Mouse (Mus musculus) neural tube, embryonic 13.5 days (tissue): ENCODE measurements around the gene Capn12. TPM values are rescaled to one million over a fixed set of nuclear protein-coding genes. Genes with fewer than 3 reads are reported as not detected.
A peak's percentile ranks its signal among the peaks of the same experiment; 100 is the strongest.

Experiments
- ATAC-seq: fragments of 200-750 bp; cut with Nextera tagmentation; 2 replicates; pipeline ENCODE4 v1.8.0; 2017; ENCODE audit warnings: low read depth, mild to moderate bottlenecking, moderate TSS enrichment, moderate library complexity
- H3K27ac ChIP-seq: fragments of 300-500 bp; sonication (generic); replicated peaks from 2 replicates; pipeline ENCODE4 v1.5.1; 2015; ENCODE audit warnings: moderate library complexity, mild to moderate bottlenecking, inconsistent platforms
- H3K27me3 ChIP-seq: fragments of 300-500 bp; sonication (generic); 2 replicates; pipeline ENCODE4 v1.6.1; 2015; ENCODE audit warnings: mild to moderate bottlenecking, inconsistent platforms
- H3K36me3 ChIP-seq: fragments of 300-500 bp; sonication (generic); 2 replicates; pipeline ENCODE4 v1.6.1; 2015; ENCODE audit warnings: mild to moderate bottlenecking, inconsistent platforms
- H3K4me1 ChIP-seq: fragments of 300-500 bp; sonication (generic); replicated peaks from 2 replicates; pipeline ENCODE4 v1.6.1; 2015; ENCODE audit warnings: inconsistent platforms
- H3K4me2 ChIP-seq: fragments of 300-500 bp; sonication (generic); 2 replicates; pipeline ENCODE4 v1.6.1; 2015; ENCODE audit warnings: inconsistent platforms, mild to moderate bottlenecking, moderate library complexity
- H3K4me3 ChIP-seq: fragments of 300-500 bp; sonication (generic); 2 replicates; pipeline ENCODE4 v1.5.1; 2015; ENCODE audit warnings: mild to moderate bottlenecking, inconsistent platforms
- H3K9ac ChIP-seq: fragments of 300-500 bp; sonication (generic); 2 replicates; pipeline ENCODE4 v1.6.1; 2015; ENCODE audit warnings: moderate library complexity, mild to moderate bottlenecking, inconsistent platforms
- H3K9me3 ChIP-seq: fragments of 300-500 bp; sonication (generic); 2 replicates; pipeline ENCODE4 v1.6.1; 2016; ENCODE audit warnings: inconsistent platforms
- WGBS: fragments of 180-500 bp; shearing (Covaris S2); methylation state at CpG from one replicate; pipeline ENCODE4 v1.1.7; 2015; 5-methylcytosine and 5-hydroxymethylcytosine counted together
- polyA plus RNA-seq: library from polyadenylated mRNA; unstranded; fragments of >200 nt; fragmentation: Nextera tagmentation; extraction: Ambion mirVana; gene quantifications from 2 replicates; pipeline ENCODE4 v1.2.1, GENCODE M21; 2015

The Capn12 gene
- polyA plus RNA-seq, 1 experiment from 2014 or later, result 0.29 TPM

DNA sequence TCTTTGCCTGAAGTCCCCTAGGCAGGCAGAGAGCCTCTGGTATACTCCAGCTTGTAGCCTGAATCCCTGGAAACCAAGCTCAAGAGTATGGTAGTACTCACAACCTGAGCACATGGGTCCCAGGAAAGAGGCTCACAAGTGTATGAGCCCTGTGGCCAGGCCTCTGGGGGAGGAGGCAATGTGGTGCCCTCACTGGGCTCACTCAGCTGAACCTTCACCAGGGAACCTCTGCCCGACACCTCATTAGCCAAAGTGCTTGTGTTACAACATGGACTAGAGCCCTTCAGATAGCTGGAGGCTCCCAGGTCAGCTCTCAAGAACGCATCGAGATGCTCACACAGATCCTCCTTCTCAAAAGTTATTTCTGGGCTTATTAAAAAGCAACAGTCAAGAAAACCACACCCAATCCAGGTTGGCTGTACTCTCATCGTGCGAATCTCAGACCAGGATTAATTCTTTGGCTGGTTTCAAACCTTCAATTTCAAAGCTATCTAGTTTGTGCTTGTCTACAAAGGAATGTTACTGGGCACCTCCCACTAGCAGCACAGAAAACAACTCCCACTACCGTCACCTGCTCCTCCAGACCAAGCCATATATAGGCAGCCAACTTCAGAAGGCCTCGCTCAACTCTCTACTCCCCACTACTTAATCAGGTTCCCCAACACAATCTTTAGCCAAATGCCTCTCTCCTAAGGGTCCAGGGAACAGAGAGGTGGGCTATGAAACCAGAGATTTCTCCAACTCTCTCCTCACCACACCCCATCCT is 58.4 kb downstream of the Capn12 start:
- ATAC-seq, result no peak
- WGBS, result 87% methylated on average over 7 of the region's 7 CpGs
- Histone ChIP-seq H3K9me3 (no peaks in the 10 kb centered on the region), H3K27ac (0 out of 2 replicates have a peak overlapping the region, but pooled peaks have one; percentile 52), H3K4me3 (no peak overlapping the region), H3K4me1 (peaks cover 46% of the 10 kb centered on the region), H3K9ac (no peak overlapping the region), H3K27me3 (no peaks in the 10 kb centered on the region), H3K4me2 (no peak overlapping the region), H3K36me3 (no peaks in the 10 kb centered on the region)

GRCm38 (mm10) chr7:28941129-28941528 is 59.9 kb downstream of the Capn12 start:
- H3K27ac ChIP-seq, result peak overlapping the region; percentile 74
- 80% methylated on average over 4 of the region's 4 CpGs for WGBS
- H3K27me3 ChIP-seq, result no peaks in the 10 kb centered on the region
- no peak for ATAC-seq
- H3K4me2 ChIP-seq, result no peak overlapping the region
- H3K9me3 ChIP-seq, result no peaks in the 10 kb centered on the region
- peaks cover 57% of the 10 kb centered on the region for H3K4me1 ChIP-seq
- no peaks in the 10 kb centered on the region for H3K36me3 ChIP-seq
- no peak overlapping the region for H3K4me3 ChIP-seq
- H3K9ac ChIP-seq, result no peak overlapping the region

GRCm38 (mm10) chr7:28941542-28941941 is 60.3 kb downstream of the Capn12 start:
- Histone ChIP-seq H3K4me2 (no peak overlapping the region), H3K27ac (peak overlapping the region; percentile 74), H3K9me3 (no peaks in the 10 kb centered on the region), H3K9ac (no peak overlapping the region), H3K36me3 (no peaks in the 10 kb centered on the region), H3K4me1 (peaks cover 57% of the 10 kb centered on the region), H3K27me3 (no peaks in the 10 kb centered on the region), H3K4me3 (no peak overlapping the region)
- 79% methylated on average over 4 of the region's 4 CpGs for WGBS
- ATAC-seq, result no peak

Other genes starting within 250 kb of the Capn12 start
- 4.8 and 6.5 TPM in 2 replicates for gene Fbxo27, start 188.6 kb upstream of the Capn12 start, polyA plus RNA-seq
- gene Fbxo17, start 164.6 kb upstream of the Capn12 start, polyA plus RNA-seq, result 6.3 and 7.1 TPM in 2 replicates
- gene Mrps12, start 139.6 kb upstream of the Capn12 start, polyA plus RNA-seq, result 115 and 122 TPM in 2 replicates
- gene Sars2, start 139.4 kb upstream of the Capn12 start, polyA plus RNA-seq, result 23.0 and 24.6 TPM in 2 replicates
- 7.3 and 8.7 TPM in 2 replicates for gene Ccer2, start 125.2 kb upstream of the Capn12 start, polyA plus RNA-seq
- gene Sirt2, start 114.7 kb upstream of the Capn12 start, polyA plus RNA-seq, result 101 and 104 TPM in 2 replicates
- 63.4 and 67.7 TPM in 2 replicates for gene Nfkbib, start 113.9 kb upstream of the Capn12 start, polyA plus RNA-seq
- 1.7 and 2.6 TPM in 2 replicates for gene Rinl, start 92.5 kb upstream of the Capn12 start, polyA plus RNA-seq
- gene Hnrnpl, start 72.9 kb upstream of the Capn12 start, polyA plus RNA-seq, result 214 and 237 TPM in 2 replicates
- 88.7 and 98.1 TPM in 2 replicates for gene Ech1, start 56.2 kb upstream of the Capn12 start, polyA plus RNA-seq
- 5.0 and 6.2 TPM in 2 replicates for gene Lgals4, start 47.6 kb upstream of the Capn12 start, polyA plus RNA-seq
- gene Lgals7, start 17.6 kb upstream of the Capn12 start, polyA plus RNA-seq, result 4.5 and 6.1 TPM in 2 replicates
- gene Actn4, start 80.9 kb downstream of the Capn12 start, polyA plus RNA-seq, result 142 and 147 TPM in 2 replicates
- 352 and 359 TPM in 2 replicates for gene Eif3k, start 100.4 kb downstream of the Capn12 start, polyA plus RNA-seq
- gene Map4k1, start 100.6 kb downstream of the Capn12 start, polyA plus RNA-seq, result 4.1 and 5.3 TPM in 2 replicates
- 5.4 and 6.3 TPM in 2 replicates for gene Ryr1, start 243.8 kb downstream of the Capn12 start, polyA plus RNA-seq